Mouse (Mus musculus) ovary, postnatal 36 days (tissue): ENCODE results near the gene Arhgap45.

Experiments
- DNase-seq: peaks from one replicate; pipeline ENCODE4 v3.0.0; 2022; ENCODE audit warnings: low spot score, mixed read lengths

Arhgap45 gene

DNA sequence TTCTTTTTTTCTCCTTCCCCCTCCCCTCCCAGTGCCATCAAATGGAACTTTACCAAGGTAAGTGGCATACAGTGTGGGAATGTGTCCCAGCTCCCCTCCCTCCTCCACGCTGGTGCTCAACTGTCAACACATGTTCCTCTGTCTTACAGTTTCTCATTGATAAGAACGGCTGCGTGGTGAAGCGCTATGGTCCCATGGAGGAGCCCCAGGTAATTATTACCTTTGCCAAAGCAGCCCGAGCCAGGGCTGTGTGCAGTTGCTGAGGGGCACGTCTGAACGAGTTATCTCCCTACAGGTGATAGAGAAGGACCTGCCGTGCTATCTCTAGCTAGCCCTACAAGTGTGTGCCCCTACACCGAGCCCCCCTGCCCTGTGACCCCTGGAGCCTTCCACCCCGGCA lies 39.4 kb downstream of the Arhgap45 start:
- no peak for DNase-seq

DNA sequence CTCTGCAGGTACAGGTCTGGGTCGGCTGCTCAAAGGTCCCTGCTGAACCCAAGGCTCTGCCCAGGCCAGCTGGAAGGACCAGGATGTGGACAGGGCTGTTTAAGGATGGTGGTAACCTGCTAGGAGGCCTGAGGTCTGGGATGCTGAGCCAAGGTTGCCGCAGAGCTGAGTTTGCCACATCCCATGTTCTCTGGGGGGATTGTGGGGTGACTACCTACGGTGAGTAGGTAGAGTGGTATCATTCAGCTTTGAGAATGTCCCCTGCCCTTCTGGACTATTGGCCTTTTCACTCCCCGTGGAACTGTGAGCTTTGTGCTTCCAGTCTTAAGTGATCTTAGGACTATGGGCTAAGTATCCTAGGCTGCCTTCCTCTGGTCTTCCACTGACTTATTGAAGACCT lies 40.1 kb downstream of the Arhgap45 start:
- no peak for DNase-seq

DNA sequence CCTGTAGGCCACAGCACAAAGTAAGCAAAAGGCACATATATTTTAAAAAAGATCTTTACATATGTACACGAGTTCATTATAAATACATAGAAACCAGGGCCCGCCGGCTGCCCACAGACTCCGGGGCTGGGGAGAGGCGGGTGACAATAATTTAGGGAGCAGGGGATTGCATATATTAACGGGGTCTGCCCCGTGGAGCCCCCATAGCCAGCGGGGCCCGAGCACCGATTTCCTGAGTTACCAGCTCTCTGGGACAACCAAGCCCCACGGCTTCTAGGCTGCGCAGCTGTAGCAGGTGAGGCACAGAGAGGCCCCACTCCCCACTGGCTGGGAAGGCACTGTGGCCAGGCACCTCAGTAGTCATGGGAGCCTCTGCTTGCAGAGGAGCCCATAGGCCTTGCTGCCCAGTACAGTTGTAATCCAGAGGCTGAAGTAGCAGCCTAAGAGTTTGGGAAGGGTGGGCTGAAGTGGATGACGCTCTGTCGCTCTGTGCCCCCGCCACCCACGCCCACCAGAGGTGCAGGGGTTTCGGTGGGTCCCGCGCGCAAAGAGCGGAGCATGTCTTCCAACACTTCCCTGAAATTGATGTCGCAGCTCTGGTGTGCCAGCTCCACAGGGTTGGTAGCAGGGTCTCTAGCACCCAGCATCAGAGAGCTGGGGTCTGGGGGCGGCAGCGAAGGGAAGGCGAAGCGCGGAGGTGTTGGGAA lies 40.7 kb downstream of the Arhgap45 start:
- DNase-seq = no peak

DNA sequence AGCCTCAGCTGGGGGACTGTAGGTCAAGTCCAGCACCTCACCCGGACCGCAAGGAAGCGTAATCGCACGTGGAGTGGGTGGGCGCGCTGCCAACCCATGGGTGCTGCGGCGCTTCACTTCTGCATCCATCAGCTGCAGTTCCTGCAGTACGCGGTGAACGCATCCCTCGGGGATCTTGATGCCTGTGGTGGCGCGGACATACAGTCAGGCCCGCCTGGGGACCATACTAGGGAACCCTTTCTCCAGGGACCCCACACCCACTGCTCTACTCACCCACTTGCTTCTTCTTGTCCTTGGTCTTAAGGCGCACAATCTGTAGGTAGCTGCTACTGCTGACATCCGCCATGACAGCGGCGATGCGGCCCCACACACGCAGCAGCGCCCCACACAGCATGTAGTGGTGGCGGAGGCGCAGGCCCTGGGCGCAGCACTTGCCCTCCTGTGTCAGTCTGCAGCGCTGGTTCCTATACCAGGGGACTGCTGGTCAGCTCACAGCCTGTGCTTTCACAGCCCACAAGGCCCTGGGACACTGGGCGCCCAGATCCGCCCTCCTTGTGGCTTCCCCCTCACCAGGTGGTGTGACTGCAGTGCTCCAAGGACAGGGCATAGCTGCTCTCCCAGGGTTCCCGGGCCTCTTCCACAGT lies 41.4 kb downstream of the Arhgap45 start:
- DNase-seq = peak; percentile 30

DNA sequence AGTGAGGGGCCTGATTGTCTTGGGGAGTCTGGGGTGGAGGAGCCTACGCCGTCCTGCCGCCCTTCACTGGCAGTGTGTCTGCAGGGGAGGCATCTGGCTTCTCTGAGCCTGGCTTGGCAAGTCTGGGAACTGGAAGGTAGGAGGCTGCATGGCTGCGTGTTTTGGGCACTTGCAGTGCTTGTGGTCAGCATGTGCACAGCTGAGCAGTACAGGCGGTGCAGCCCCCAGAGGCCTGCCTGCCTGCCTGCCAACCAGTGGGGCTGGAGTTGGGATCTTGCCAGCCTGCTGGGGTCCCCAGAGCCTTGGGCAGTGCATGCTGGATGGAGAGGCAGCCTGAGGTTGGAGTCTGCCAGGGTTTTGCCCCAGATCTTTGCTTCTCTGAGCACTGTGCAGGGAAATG lies 46.7 kb downstream of the Arhgap45 start:
- no peak for DNase-seq

DNA sequence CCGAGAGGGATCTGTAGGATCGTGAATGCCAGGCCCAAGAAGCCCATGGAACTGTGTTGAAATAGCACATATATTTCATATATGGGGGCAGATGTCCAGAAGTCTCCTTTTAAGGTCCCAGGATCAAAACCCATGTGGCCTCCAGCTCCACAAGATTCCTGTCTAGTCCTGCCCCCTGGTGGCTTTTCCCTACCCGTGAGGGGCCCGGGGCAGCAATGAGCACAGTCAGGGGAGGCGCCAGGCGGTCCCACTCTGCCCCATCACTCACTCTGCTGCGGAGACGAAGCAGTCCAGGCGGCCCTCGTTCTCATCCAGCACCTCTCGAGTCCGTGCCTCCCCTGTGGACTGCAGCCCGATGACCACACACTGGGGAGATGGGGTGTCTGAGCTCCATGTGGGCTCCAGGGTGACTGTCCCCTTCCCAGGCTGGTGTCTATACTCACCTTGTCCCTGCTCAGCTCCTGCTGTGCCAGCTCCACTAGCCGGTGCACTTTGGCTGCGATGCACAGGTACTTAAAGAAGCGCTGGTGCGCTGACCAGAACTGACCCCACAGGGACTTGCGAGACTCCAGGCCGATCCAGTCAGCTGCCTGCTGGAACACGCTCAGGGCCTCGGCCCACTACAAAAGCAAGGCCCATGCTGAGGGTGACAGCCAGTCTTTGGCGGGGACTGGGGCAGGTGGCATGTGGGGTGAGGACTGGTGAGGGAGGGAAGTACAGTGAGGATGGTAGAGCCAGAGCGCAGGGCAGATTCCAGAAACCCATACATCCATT lies 47.6 kb downstream of the Arhgap45 start:
- no peak for DNase-seq

DNA sequence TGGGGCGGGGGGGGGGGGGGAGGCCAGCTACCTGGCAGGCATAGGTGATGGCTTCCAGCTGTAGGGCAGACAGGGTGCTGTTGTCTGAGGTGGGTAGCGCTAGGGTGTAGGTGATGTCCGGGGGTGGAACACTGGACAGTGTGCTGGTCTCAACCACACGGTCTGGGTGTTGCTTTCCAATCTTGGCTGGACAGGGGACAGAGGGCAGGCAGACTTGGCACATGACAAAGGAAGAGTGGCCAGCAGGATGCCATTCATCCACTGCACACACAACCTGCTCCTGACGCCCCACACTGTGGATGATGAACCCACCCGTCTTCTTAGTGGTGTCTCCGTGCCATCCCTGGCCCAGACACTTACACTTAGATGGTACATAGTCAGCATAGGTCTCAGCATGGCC lies 52.8 kb downstream of the Arhgap45 start:
- no peak for DNase-seq

DNA sequence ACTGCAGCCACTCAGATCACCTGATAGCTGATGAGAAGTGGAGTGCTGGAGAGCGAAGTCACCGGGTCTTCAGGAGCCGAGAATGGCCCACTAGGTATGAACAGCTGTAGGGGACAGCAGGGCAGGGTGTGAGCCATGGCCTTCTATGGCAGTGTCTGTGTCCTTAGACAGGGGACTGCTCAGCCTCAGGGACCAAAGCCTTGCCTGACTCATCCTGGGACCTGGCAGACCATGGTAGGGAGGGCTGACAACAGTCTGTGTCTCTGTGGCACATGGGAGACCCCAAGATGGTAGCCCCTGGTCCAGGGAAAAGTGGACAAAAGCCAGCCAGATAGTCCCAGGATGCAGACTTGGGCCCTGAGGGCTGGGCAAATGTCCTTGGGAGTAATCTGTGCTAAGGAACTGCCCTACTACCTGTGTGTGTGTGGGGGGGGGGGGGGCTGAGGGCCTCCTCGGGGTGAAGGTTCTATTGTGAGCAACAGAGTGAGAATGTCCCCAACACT lies 53.5 kb downstream of the Arhgap45 start:
- no peak for DNase-seq

DNA sequence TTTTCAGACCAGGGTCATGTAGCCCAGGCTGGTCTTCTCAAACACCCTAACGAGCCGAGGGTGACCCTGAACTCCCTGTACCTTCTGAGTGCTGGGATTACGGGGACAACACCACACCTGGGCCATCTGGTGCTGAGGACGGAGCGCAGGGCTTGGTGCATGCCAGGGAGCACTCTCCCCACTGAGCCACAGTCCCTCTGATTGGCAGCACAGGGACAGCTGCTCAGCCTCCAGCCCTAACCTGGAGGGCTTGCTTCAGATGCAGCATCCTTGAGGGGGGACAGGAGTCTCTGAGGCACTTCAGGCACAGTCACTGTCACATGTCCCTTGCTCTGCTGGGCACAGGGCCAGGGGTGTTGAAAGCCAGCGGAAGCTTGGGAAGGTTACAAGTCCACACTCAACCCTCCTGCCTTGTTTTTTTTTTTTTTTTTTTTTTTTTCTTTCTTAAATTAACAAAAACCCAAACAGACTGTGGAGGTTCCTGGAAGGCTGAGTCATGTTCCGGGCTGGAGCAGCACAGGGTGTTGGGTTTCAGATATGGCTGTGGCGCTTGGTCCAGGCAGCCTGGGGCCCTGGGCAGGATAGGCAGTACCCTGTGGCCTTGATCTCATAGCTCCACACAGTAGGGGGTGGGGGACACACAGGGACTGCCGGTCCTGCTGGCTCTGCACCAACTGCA lies 54.5 kb downstream of the Arhgap45 start:
- DNase-seq = peak; percentile 79

DNA sequence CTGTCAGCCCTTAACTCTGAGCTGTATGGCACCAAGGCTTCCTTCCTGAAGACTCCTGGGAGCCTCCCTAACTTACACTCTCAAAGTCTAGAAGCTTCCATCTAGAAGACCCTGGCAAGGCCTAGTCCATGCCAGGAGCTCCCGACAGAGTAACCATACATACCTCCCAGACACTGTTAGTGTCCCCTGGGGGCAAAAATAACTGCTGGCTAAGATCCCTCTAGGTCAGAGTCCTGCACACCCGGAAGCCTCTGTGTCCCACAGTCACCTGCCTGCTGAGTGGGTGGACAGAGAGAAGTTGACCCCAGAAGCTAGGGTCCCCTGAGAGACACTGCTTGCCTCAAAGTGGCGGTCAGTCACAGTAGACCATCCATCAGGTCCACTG lies 55.1 kb downstream of the Arhgap45 start:
- DNase-seq = no peak

DNA sequence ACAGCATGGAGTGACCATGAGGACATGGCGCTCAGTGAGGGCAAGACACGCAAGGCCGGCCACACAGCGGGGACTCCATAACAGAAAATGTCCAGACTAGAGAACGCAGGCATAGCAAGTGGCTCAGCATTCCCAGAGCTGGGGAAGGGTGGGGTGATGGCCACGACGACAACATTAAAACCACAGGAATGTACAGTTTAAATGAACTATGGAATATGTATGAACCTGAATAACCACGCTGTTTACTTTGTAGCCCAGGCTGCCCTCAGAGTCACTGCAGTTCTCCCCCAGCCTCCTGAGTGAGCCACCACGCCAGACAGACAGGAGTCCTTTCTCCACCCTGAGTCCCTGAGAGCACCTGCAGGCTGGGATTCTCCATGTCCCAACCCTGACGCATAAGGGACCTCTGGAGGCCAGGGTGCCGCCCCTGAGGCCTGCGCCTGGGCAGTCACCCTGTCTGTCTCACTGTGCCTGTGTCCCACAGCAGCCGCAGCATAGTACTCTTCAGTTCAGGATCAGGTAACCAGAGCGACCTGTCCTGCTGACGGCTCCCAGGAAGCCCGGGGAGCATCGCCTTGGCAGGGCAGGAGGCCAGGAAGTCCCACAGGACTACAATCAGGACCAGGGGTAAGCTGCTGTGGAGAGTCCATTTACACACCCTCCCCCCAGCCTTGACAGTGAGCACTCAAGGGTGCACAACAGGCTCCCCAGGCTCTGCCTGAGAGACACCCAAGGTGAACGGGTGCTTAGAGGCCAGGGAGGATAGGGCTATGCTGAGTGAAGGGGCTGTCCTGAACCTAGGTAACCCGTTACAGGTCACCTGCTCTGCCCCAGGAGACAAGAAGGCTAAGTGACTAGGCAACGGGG lies 56.4 kb downstream of the Arhgap45 start:
- no peak for DNase-seq

DNA sequence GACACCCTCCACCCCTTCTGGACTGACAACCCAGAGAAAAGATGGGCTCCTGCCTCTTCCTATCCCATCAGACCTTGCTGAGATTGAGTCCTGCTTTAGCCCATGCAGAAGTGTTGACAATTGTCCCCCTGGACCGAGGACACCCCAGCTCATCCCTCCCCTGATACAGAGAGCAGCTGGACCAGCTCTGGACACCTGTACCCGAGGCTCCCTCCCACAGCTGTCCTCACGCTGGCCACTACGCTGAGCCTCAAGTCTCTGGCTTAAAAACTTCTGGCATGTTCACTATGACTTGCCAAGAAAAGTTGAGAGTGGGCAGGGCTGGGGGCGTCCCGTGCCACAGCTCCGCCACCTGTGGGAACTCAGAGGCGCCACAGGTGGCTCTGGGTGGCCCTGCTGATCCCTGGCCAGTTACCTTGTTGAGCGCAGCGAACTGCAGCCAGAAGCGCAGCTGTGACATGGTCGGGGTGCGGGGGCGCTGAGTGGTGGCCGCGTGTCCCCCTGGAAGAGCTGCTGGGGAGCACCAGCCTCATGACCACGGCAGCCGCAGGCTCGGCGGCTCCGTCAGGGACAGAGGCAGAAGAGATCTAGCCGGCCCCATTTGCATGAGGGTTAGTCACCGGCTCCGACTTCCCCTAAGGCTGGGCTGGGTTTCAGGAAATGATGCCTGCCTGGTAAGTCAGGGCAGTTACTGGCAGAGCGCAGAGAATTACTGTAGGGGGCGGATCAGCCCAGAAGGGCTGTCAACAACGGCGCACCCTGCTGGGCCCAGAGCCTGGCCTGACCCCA lies 58.6 kb downstream of the Arhgap45 start:
- DNase-seq = peak; percentile 56

DNA sequence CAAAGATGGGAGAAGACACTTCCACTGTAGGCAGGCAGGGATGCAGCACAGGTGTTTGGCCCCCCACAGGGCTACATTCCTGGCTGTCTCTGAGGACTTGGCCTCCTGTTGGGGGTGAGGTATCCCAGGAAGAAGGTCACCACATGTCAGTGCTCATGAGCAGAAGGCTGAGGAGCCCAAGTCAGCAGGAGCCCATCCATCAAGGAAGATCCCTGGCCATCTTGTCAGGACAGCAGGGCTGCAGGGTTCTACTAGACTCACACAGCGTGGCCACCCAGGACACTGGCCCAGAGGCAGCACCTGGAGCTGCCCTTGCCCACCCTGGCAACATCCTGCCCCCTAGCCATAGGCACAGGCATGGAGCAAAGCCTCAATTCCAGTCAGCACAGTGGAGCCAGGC lies 59.5 kb downstream of the Arhgap45 start:
- no peak for DNase-seq

DNA sequence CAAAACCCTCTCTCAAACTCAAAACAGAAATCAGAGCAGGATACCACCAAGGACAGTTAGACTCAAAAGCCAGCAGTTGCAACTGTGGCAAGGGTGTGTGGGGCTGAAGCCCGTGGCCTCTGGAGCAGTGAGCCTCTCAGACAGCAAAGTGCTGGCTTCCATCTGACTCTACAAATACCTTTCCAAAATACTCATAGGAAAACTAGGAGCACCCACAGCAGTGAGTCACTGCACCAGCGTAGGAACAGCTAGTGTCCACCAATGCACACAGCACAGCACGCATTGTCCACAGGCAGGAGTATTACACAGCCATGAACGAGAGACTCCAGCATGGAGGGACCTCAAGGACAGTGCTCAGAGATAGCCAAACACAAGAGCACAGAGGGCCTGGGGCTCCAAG lies 59.9 kb downstream of the Arhgap45 start:
- DNase-seq = no peak

DNA sequence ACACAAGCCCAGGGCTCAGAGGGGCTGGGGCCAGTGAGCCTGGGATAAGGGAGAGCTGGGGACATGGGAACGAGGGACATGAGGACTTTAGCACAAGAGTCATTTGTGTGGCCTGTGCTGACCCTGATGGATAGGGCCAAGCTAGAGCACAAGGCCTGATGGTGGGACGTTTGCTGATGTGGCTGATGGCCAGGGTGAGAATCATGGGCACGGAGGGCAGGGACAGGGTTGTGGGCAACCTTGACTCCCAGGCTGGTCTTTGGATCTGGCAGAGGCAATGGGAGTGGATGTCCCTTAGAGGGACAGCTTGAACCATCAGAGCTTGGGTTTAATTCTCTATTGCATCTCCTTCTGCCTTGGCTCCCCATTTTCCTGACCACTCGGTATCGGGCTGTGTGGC lies 60.9 kb downstream of the Arhgap45 start:
- no peak for DNase-seq

DNA sequence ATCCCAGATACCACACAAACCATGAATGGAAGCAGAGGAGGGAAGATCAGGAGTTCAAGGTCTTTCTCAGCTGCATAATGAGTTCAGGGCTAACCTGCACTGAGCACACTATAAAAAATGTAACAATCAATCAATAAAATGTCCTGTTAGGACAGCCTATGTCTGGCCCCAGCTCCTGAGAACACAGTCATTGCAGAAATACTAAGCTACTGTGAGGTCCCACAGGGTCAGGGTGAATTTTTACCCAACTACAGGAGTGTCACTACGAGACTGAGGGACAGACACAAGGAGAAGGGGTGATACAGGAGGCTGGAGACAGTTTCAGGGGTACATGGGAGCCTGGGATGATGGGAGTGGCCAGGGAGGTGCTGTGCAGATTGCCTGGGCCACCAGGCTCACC lies 61.9 kb downstream of the Arhgap45 start:
- DNase-seq = no peak

DNA sequence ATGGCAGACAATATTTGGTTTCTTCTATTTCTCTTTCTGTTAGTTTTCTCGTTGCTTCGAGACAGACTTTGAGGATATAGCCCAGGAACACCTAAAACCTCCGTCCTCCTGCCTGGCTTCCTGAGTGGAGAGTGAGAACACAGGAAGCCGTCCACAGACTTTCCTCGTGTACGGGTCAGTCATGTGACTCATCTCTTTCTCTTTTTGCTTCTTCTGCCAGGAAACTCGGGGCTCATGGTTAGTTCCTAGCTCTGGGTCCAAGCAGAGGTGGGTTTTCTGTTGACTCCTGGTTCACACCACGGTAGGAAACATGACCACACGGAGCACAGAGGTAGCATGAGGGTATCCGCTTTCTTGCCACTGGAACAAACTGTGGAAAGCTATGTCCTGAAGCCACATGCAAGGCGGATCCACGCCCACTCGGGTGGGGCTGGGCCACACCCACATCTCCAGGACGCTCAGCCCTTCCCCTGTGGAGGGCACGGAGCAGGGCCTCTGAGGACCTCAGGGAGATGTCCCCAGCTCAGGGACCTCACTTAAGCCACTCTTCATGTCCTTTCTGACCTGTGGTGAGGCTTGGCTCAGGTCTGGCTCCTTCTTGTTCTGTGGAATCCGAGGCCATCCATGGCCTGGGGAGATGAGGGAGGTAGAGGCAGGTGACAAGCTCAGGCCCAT lies 64.1 kb downstream of the Arhgap45 start:
- DNase-seq = no peak
